Mouse (Mus musculus) embryo, embryonic 10.5 days (tissue): ENCODE measurements around the gene Stk32c.
A peak's percentile ranks its signal among the peaks of the same experiment; 100 is the strongest.

Experiments used
- DNase-seq: peaks from one replicate; pipeline ENCODE4 v3.0.0-alpha.2; 2015; ENCODE audit warnings: low spot score

The Stk32c gene

DNA sequence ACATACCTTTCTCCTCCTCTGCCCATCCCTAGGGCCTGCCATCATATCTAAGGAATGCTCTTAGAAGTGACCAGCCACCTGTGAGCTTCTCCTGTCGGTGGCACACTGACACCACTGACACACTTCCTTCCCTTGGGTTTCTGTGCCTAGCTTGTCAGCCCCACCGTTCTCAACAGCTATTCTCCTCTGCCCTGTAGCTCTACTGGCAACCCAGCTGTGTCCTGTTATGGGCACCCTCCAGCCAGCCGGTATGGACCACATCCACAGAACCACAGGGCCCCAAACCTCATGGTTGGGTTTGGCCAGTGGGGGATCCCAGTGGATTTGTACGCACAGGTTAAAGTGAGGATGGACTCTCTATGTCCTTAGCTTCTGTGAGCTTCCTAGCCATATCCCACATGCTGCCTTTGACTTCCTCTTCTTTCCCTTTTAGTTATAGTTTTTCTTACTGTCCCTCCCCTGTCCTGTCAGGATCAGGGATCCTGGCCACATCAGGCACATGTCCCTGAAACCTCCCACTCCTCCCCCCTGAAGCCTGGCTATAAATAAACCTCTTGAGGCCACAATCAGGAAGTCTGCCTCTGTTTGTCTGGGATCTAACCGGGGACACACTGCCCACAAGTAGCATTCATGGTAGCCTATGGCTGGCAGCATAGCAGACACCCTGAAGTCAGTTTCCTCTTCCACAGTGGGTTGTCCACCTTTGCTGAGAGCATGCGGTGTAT lies 15.5 kb upstream of the Stk32c start:
- no peak for DNase-seq

DNA sequence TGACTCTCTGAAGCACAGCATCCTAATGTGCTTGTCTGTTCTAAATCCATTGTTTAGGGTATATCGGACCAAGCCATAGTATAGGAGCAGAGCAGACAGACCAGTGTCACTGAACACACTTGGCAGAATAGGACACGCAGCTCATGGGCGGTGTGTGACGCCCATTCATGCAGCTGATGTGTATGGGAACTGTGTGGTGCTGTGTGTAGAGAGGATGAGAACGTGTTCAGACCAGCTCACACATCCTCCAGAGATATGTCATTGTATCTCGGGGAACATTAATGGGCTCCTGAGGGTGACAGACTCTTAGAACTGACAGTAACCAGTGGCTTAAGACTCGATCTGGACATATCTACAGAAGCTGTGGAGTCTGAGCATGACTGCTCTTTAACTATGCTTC lies 13.3 kb upstream of the Stk32c start:
- DNase-seq = no peak

GRCm38 (mm10) chr7:139224725-139225124 lies 11.6 kb upstream of the Stk32c start:
- no peak for DNase-seq

- DNase-seq = no peak
These were observed 11.0 kb upstream of the Stk32c start for GRCm38 (mm10) chr7:139224070-139224469.

GRCm38 (mm10) chr7:139222341-139222740 lies 9.2 kb upstream of the Stk32c start:
- no peak for DNase-seq

GRCm38 (mm10) chr7:139221856-139222255 lies 8.7 kb upstream of the Stk32c start:
- DNase-seq = no peak

DNA sequence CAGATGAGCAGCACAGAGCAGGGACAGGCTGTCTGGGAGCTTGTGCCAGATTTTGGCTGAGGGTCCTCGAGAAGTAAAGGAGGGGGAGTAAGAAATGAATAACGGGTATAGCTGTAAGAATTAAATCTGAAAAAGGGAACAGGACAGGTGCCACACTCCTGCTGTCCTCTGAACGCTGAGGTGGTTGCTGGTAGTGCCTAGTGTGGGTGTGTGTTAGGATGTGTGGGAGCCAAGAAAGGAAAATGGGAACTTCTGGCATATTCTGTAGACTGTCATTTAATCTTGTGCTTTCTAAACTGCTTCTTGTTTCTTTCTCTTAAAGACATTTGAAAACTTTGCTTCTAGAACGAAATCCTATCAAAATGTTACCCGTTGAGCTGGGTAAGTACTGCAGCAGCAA lies 8.0 kb upstream of the Stk32c start:
- no peak for DNase-seq

GRCm38 (mm10) chr7:139220303-139220702 lies 7.2 kb upstream of the Stk32c start:
- DNase-seq = no peak

GRCm38 (mm10) chr7:139219486-139219885 lies 6.4 kb upstream of the Stk32c start:
- DNase-seq = no peak

GRCm38 (mm10) chr7:139218641-139219415 lies 5.7 kb upstream of the Stk32c start:
- DNase-seq = no peak

DNA sequence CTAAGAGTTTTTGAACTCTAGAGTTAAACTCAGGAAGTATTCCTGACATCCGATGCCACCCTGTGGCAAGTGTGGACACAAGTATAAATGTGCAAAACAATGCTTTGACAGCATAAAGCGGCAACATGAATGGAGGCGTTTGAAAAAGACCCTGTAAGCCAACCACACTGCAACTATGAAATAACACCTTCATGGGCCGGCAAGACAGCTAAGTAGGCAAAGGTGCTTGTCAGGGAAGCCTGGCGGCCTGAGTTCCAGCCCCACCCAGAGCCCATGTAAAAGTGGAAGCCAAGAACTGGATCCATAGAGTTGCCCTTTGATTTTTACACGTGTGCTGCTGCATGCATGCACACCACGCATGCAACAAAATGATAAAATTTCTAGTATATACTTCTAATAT lies 3.9 kb upstream of the Stk32c start:
- no peak for DNase-seq

DNA sequence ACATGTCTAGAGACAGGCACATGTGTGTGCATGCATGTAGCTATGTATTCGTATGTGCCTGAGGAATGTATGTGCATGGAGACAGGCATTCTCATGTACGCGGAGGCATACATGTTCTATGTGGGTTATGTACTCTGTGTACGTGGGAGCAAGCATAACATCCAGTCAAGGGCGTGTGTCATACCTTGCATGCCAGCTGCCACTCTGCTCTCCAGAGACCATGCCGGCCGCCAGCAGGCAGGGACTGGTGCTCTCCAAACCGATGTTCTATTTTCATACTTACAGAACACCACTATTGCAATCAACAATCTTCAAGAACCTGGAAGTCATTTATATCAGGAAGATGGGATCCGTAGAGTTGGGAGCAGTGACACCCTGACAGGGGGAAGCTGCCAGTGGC lies 3.4 kb upstream of the Stk32c start:
- no peak for DNase-seq

DNA sequence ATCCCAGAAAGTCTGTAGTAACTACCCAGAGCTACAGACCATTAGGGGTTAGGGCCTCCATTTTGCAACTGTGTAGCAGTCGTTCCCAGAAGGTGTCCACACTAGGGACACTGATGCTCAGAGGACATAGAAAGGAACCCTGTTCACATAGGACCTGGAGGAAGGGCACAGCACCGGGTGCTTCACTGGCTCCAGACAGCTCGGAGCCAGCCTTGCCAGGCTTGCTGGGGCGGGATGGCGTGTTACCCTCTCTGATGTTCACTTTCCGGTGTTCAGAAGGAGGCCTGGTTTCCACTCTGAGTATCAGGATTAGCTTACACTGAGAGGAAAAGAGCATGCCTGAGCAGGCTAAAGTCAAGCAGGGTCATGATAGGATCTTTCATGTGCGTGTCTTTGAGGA lies 2.8 kb upstream of the Stk32c start:
- DNase-seq = no peak

GRCm38 (mm10) chr7:139215516-139215915 lies 2.4 kb upstream of the Stk32c start:
- DNase-seq = no peak

- DNase-seq = no peak
These were observed 1.7 kb upstream of the Stk32c start for GRCm38 (mm10) chr7:139214596-139215340.

GRCm38 (mm10) chr7:139214160-139214559 lies 1.1 kb upstream of the Stk32c start:
- no peak for DNase-seq

DNA sequence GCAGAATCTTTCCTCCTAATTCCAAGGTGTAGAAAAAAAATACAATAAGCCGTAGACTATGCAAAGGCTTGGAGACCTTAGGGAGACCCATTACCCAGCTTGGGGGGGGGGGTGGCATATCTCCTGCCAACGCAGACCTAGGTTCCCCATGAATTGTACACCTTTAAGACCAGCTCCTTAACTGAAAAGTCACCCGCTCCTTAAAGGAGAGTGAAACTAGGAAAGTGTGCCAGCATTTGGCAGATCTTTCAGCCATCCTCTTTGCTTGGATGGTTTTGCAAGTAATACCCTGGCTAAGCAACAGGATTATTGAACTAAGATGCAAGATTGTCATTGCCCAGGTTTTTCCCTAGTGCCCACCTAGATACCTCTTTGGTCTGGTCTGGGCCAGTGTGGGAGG lies 644 bp upstream of the Stk32c start:
- DNase-seq = no peak

GRCm38 (mm10) chr7:139211761-139212160 lies 1.3 kb downstream of the Stk32c start:
- no peak for DNase-seq

GRCm38 (mm10) chr7:139208773-139209095 lies 4.4 kb downstream of the Stk32c start:
- peak; percentile 13 for DNase-seq

GRCm38 (mm10) chr7:139208023-139208772 lies 4.9 kb downstream of the Stk32c start:
- peak; percentile 84 for DNase-seq

DNA sequence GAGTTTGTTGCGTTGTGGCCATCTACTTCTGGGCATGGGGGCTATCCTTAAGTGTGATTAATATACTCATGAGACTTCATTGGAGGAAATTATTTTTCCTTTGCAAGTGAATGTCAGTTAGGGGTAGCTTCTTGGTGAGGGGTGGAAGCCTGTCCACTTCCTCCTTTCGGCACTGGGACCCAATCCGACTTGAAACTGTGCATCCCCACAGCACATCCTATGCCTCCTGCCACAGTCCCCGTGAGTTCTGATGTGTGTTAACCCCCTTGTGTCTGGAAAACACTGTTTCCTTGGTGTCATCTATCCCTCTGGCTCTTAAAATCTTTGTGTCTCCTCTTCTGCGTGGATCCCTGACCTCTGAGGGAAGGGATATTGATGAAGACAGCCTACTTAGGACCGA lies 11.9 kb downstream of the Stk32c start:
- DNase-seq = no peak

DNA sequence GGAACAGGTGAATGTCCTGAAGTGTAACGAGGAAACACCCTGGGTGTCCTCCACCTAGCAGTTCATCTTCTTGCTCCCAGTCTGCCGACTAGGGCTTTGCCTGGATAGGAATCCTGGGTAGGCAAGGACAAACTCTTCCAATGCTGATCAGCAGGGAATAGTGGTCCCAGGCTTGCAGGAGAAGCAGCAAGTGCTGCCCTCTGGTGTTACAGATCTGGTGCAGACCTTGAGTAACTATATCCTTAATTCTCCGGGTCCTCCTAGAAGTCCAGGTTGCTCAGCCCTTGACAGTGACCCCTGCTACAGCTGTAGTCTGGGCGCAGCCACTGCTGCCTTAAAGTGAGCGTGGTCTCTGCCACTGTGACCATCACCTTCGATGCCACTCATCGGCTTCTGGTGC lies 13.0 kb downstream of the Stk32c start:
- DNase-seq = peak; percentile 87
